8 mouse cellular contexts compared by ENCODE assay signal in genomic region chr6:124375435-124375884, GRCm38 (mm10). TPM values are rescaled to one million over a fixed set of nuclear protein-coding genes. Genes with fewer than 3 reads are reported as not detected.
DNase-seq lines count a peak whose midpoint lies in the region; ATAC-seq and TF ChIP-seq lines count a peak whose summit lies in the region.

No protein-coding gene starts in this region.

- H3K27me3 ChIP-seq in G1E (ENCODE audit: insufficient read depth, low read length) = no peaks in the 10 kb centered on the region
- no peaks in the 10 kb centered on the region for H3K27me3 ChIP-seq in liver, adult 2 months (ENCODE audit: control insufficient read depth, insufficient read depth, low read length)
- no peaks in the 10 kb centered on the region for H3K27me3 ChIP-seq in hindbrain, embryonic 14.5 days (ENCODE audit: control insufficient read depth, insufficient read depth, low read length)

- TF ChIP-seq CTCF in G1E (IDR thresholded peaks at IDR 0.05; ENCODE audit: low read depth, low read length) = no peak
- TF ChIP-seq CTCF in liver, adult 2 months (IDR thresholded peaks at IDR 0.05; ENCODE audit: low read depth, low read length) = no peak

- H3K79me2 ChIP-seq in liver, adult 2 months (ENCODE audit: control insufficient read depth, insufficient read depth, low read length) = no peaks in the 10 kb centered on the region

- H3K4me1 ChIP-seq in G1E (ENCODE audit: insufficient read depth, low read depth, low read length) = peaks cover 46% of the 10 kb centered on the region
- peaks cover 2% of the 10 kb centered on the region for H3K4me1 ChIP-seq in liver, adult 2 months (ENCODE audit: control insufficient read depth, insufficient read depth, low read length)
- H3K4me1 ChIP-seq in hindbrain, embryonic 14.5 days (replicated peaks; ENCODE audit: control insufficient read depth, insufficient read depth, low read length) = no peaks in the 10 kb centered on the region

- WGBS in liver, adult 2 months = 48% methylated on average over 11 of the region's 11 CpGs
- WGBS in hindbrain, embryonic 14.5 days = 89% methylated on average over 11 of the region's 11 CpGs

- H3K9me3 ChIP-seq in G1E (replicated peaks) = no peaks in the 10 kb centered on the region
- no peaks in the 10 kb centered on the region for H3K9me3 ChIP-seq in hindbrain, embryonic 14.5 days (ENCODE audit: control insufficient read depth, low read length)

- no peak overlapping the region for H3K4me2 ChIP-seq in hindbrain, embryonic 14.5 days (replicated peaks)

- TF ChIP-seq POLR2A in liver, adult 2 months (IDR thresholded peaks at IDR 0.05; ENCODE audit: extremely low read depth, insufficient read depth, low read length) = no peak

- peak overlapping the region; percentile 17; the same call in 1 of the 2 replicates for H3K4me3 ChIP-seq in G1E (ENCODE audit: low read depth, low read length)
- H3K4me3 ChIP-seq in liver, adult 2 months (ENCODE audit: insufficient read depth, low read depth, low read length) = no peak overlapping the region
- H3K4me3 ChIP-seq in hindbrain, embryonic 14.5 days (replicated peaks; ENCODE audit: low read length) = no peak overlapping the region

- ATAC-seq in G1E (ENCODE audit: extremely low read depth, insufficient number of reproducible peaks, low FRiP score, poor library complexity, severe bottlenecking) = peak; percentile 89
- ATAC-seq in common myeloid progenitor, adult 5-6 weeks (replicated peaks; ENCODE audit: low read depth, poor library complexity, severe bottlenecking) = peak; percentile 80
- ATAC-seq in hindbrain, embryonic 14.5 days (ENCODE audit: low FRiP score) = no peak

- H3K27ac ChIP-seq in liver, adult 2 months (replicated peaks; ENCODE audit: insufficient read depth, low read depth, low read length) = no peak overlapping the region
- no peak overlapping the region for H3K27ac ChIP-seq in hindbrain, embryonic 14.5 days

- H3K36me3 ChIP-seq in G1E (replicated peaks) = no peaks in the 10 kb centered on the region
- H3K36me3 ChIP-seq in liver, adult 2 months (ENCODE audit: control insufficient read depth, insufficient read depth, low read length) = no peaks in the 10 kb centered on the region
- no peaks in the 10 kb centered on the region for H3K36me3 ChIP-seq in hindbrain, embryonic 14.5 days (replicated peaks; ENCODE audit: control insufficient read depth, insufficient read depth)

- H3K9ac ChIP-seq in liver, adult 2 months (ENCODE audit: low read depth, low read length) = no peak overlapping the region
- H3K9ac ChIP-seq in hindbrain, embryonic 14.5 days = no peak overlapping the region

- DNase-seq in G1E (ENCODE audit: low spot score) = peak; percentile 56
- peak; percentile 32 for DNase-seq in liver, adult 2 months (ENCODE audit: extremely low read depth, low read depth, low spot score)
- peak; percentile 45 for DNase-seq in spleen, adult 12 weeks (ENCODE audit: low spot score)
- no peak for DNase-seq in MN1 (ENCODE audit: low spot score)
- DNase-seq in hindbrain, embryonic 14.5 days (ENCODE audit: low spot score) = no peak
- no peak for DNase-seq in urinary bladder, postnatal 10 days (ENCODE audit: low spot score)
- no peak for DNase-seq in urinary bladder, adult 2 months (ENCODE audit: low spot score)

RNA-seq across cellular contexts. Expression of gene Pex5, which starts 39.4 kb away (rescaled TPM):
- 15.8 and 25.0 TPM in 2 replicates for total RNA-seq in G1E (2014; fragmentation: Nextera tagmentation)
- 21.0 and 22.3 TPM in 2 replicates for total RNA-seq in G1E (2017)
- polyA plus RNA-seq in G1E (2012) = 17.4 and 19.1 TPM in 2 replicates
- 19.9 and 20.5 TPM in 2 replicates for total RNA-seq in common myeloid progenitor, adult 5-6 weeks (2017)
- total RNA-seq in liver, adult 2 months (2014; rRNA removed) = 73.7 and 88.4 TPM in 2 replicates
- 79.3 and 86.3 TPM in 2 replicates for polyA plus RNA-seq in liver, adult 2 months (2012; rRNA removed)
- 51.7 and 58.6 TPM in 2 replicates for polyA plus RNA-seq in hindbrain, embryonic 14.5 days (2014; fragmentation: Nextera tagmentation; extraction: Ambion mirVana)
- 36.7 and 41.2 TPM in 2 replicates for polyA plus RNA-seq in urinary bladder, adult 2 months (2012; rRNA removed)

Comparison
In these comparisons a context has a peak if more than half of its experiments do, and no peak if none do; other contexts are left out.
1. DNase-seq: peak in G1E (single experiment), liver, adult 2 months (single experiment) and spleen, adult 12 weeks (single experiment); none in MN1 (single experiment), hindbrain, embryonic 14.5 days (single experiment), urinary bladder, postnatal 10 days (single experiment) and urinary bladder, adult 2 months (single experiment).